Mouse (Mus musculus) mouse embryonic stem cell (cell line): ENCODE measurements around the gene Sash1.
"Not testable (repeated sequence)": the region's sequence is repeated elsewhere in the genome, so short reads cannot be mapped to it uniquely, and the experiment has no call there.

ENCODE experiments used
- in situ Hi-C, 2 experiments: fragments of 300-500 bp; cut with MboI; formaldehyde crosslinking; loops; 1 replicate in 1 of 2; 3 replicates in 1 of 2; pipeline ENCODE4 v1.14.3; 2019 to 2020; ENCODE audit warnings: low sequenced_read_pairs in 2 of 2, low pct_unique_long_range_greater_than_20kb in 1 of 2, mixed read lengths in 1 of 2; ENCODE audit not compliant: unreplicated experiment in 1 of 2

The Sash1 gene

DNA sequence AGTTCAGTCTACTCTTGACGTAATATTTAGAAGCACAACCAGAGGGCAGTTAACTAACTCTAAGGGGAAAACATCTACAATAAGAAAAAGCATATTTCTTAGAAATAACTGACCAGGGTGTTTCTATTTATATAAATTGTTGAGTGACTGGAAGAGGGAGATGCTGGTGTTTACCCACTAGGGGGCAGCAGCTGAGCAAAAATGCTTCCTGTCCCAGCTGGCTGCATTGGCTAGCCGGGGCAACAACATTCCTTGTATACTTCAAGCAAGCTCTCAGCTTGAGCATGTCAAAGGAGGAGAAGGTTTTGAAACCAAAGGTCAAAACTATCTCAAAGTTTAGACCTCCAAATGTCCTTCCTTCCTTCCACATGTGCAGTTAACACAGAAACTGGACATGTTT, 143.0 kb downstream of the Sash1 start:
- in situ Hi-C loops: no loop called here

DNA sequence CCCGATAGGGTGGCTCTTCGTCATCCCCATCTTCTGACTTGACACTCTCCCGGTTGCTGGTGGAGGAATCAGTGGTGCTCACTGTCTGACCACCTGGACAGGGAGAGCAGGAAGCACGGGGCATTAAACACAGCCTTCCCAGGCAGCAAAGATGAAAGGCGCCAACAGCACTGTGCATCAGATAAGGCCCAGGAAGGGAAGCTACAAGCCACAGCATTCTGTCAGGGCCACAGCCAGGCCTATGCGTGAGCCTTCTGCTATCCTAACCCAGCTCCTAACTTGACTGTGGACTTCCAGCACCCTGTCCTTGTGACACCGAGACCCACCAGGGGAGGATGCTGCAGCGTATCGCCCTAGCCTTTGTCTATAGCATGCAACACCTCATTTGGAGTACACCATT, 144.4 kb downstream of the Sash1 start:
- in situ Hi-C loops: no loop called here

- in situ Hi-C loops: no loop called here
Measured at GRCm38 (mm10) chr10:8740797-8741196, 145.1 kb downstream of the Sash1 start.

DNA sequence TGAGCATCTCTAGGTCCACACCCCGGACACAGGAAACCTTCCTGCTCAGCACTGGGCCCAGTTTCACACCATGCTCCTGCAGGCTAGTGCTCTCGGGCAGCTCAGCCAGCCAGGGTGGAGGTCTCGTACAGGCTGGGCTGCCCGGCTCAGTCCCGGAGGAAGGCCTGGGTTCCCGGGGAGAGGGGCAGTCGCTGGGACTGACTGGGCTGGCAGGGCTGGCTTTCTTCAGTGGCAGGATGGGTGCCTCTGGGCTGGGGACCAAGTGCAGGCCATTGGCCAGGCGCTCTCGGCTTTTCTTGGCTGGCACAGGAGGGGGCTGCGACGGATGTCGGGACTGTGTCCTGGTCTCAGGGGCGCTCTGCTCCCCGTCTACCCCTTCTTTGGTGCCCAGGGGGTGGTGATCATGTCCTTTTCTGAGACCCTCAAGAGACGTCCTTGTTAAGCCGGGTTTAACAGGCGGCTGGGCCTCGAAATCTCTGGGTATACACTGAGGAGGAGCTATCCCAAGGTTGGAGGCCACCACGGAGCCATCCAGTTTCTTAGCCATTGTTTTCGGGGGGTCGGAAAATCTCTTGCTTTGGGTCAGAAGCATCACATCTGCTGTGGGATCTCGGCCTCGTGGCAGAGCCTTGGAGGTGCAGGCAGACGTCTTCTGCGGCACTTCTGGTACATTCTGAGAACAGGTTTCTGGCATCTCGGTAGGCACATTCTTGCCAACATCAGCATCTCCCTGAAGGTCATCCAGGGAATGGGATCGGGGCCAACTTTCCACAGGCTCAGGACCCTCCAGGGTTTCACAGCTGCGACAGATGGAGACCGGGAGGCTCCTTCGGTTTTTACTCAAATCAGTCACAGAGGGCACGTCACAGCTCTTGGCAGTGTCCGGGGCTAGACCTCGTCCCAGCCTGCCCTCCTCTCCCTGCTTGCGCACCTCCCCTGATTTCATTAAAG, 156.2 kb downstream of the Sash1 start:
- in situ Hi-C loops: no loop called here

DNA sequence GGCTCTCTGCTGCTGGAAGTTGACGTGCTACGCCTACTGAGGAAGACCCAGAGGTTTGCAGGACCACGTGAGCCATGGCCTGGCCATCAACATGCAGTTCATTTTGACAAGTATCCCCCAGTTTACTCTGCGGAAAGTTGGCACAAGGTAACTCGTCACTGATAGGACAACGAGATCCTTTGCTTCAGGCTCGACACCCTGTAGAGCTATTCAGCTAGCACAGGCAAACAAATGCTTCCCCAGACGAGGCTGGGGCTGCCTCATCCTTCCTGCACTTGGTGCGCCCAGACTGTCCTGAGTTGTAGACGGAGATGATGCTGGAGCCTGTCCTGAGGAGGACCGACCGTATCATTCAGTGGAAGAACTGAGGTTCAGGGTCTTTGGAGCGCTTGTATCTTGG, 166.5 kb downstream of the Sash1 start:
- in situ Hi-C loops: loop anchor here (10.0 kb wide), 1 partner anchor 185 kb away; no protein-coding TSS in a partner anchor

DNA sequence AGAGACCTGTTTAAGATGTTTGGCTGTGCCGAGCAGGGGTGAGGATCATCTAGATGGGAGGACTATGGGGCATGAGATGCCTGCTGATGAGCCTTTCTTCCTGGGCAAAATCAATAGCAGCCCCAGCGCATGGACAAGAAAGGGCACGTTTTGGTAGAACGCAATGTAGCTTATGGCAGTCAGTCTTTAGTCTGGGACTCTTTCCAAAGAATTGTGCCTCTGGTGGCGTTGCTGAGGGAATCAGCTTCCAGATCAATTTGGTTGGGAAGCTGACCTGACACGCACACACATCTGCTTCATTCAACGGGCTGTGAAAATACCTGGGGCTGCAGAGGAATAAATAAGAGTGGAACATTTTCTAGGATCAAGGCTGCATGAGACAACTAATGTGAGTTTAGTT, 167.0 kb downstream of the Sash1 start:
- in situ Hi-C loops: loop anchor here (10.0 kb wide), 1 partner anchor 184 kb away; no protein-coding TSS in a partner anchor

- in situ Hi-C loops: loop anchor here (10.0 kb wide), 1 partner anchor 182 kb away; no protein-coding TSS in a partner anchor
Measured at GRCm38 (mm10) chr10:8717171-8717570, 168.7 kb downstream of the Sash1 start.

GRCm38 (mm10) chr10:8715679-8716284, 170.1 kb downstream of the Sash1 start:
- in situ Hi-C loops: loop anchor here (10.0 kb wide), 1 partner anchor 181 kb away; no protein-coding TSS in a partner anchor

- in situ Hi-C loops: not testable (repeated sequence)
Measured at GRCm38 (mm10) chr10:8696636-8697035, 189.2 kb downstream of the Sash1 start.

DNA sequence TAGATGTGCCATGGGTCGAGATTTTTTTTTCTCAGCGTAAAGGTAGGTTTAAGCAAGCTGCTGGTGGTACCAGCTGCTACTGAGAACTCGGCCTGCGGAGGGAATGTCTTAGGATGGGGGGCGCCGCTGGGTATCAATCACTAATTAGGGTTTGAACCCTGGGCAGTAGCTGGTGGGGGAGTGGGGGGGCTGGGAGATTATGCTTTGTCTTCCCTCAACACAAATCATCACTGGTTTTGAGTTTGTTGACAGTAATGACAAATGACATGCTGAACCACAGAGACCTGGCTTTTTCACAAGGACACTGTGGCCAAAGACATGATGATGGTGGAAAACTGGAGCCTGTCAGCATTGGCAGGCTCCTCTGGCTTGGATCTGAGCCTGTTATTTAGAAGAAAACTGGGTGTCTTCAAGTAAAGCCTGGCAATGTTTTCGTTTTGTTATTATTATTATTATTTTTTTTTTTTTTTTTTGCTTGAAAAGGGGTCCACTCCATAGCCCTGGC, 191.8 kb downstream of the Sash1 start:
- in situ Hi-C loops: no loop called here

- in situ Hi-C loops: no loop called here
Measured at GRCm38 (mm10) chr10:8693561-8693960, 192.3 kb downstream of the Sash1 start.

GRCm38 (mm10) chr10:8692531-8692930, 193.3 kb downstream of the Sash1 start:
- in situ Hi-C loops: no loop called here

DNA sequence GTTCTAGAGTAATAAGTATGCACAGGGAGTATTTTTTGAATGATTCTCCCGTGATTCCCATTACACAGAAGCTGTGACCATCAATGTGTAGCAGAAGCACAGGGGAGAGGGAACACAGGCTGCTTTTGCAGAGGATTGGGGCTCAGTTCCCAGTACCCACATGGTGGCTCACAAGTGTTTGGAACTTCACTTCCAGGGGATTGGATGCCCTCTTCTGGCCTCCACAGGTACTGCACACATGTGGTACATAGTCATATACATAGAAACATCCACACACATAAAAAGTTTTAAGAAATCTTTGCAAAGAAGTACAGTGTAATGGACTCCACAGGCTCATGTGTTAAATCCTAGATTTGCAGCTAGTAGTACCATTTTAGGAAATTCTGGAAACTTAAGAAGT, 199.7 kb downstream of the Sash1 start:
- in situ Hi-C loops: no loop called here

GRCm38 (mm10) chr10:8685269-8685668, 200.6 kb downstream of the Sash1 start:
- in situ Hi-C loops: no loop called here

GRCm38 (mm10) chr10:8682900-8683299, 203.0 kb downstream of the Sash1 start:
- in situ Hi-C loops: no loop called here

- in situ Hi-C loops: no loop called here
Measured at GRCm38 (mm10) chr10:8682341-8682740, 203.5 kb downstream of the Sash1 start.

DNA sequence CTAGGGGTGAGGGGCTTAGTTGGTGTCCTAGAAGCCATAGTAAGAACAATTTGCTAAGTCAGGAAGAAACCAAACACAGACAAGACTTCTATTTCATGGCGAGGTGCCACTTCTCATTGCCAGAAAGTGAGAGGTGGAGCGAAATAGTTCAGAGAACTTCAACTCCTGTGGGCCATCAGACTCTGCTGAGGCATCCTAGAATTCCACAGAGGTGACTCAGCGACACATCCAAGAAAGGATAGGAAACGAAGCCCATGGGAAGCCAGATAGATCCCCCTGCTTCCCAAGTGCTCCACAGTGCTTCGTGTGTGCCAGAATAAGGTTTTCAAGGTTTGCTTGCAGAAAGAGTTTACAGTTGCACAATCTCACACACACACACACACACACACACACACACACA, 209.1 kb downstream of the Sash1 start:
- in situ Hi-C loops: no loop called here
